Mouse (Mus musculus): ENCODE data around the gene Zfp422.

DNA sequence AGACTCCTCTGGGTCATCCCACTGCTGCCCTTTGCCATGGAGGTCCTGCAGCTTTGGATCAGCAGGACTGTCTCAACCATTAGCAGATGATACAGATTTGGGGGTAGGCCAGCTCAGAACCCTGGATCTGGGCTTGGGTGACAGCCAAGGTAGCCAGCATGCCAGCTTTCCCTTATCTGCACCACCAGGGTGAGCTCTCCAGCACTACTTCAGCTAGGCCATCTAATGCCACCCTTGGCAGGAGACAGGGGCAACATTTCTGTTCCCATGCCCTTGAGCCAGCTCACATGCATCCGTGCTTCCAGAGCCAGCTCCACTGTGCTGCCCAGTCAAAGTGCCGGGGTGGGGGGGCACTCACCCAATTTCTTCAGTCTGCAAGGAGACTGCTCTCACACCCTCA lies 13.1 kb downstream of the Zfp422 start:
- TF ChIP-seq CTCF (conservative IDR thresholded peaks at IDR 0.05; ENCODE audit: low read length) (no peak), NANOG (IDR thresholded peaks at IDR 0.05; ENCODE audit: borderline replicate concordance, low read length) (no peak), POU5F1 (IDR thresholded peaks at IDR 0.05; ENCODE audit: borderline replicate concordance, low read length) (no peak)

Measured in E14TG2a.4 (cell line).